Mouse (Mus musculus) thymus, adult 2 months (tissue): Measurements from ENCODE around the gene Klk9.

Source experiments
- CTCF ChIP-seq: fragments of 200-500 bp; IDR thresholded peaks from 2 replicates; pipeline ENCODE4 v1.5.1; 2012; ENCODE audit warnings: mild to moderate bottlenecking, control low read depth, low read length, moderate library complexity, borderline replicate concordance; ENCODE audit not compliant: control insufficient read depth, poor library complexity, insufficient read depth; ENCODE audit errors: extremely low read depth
- POLR2A ChIP-seq: fragments of 200-500 bp; IDR thresholded peaks from 2 replicates; pipeline ENCODE4 v1.6.1; 2012; ENCODE audit warnings: mild to moderate bottlenecking, low read length, control low read depth, moderate library complexity; ENCODE audit not compliant: control insufficient read depth, poor library complexity, insufficient read depth; ENCODE audit errors: extremely low read depth

DNA sequence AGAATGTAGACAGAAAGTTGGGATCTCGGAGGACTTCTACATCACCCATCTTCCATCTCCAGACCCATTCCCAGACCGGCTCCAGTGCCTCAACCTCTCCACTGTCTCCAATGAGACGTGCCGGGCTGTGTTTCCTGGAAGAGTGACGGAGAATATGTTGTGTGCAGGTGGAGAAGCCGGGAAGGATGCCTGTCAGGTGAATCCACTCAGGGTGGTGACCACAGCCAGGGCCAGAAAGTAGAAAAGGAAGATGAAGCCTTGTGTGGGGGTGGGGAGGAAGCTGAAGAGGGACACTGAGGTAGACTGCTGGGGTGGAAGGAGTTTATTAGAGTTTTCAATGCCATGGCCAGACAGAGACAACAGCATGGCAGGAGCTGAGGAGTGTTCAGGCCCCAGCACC, 19.8 kb upstream of the Klk9 start:
- no peak for TF ChIP-seq CTCF
- TF ChIP-seq POLR2A = no peak
